Mouse (Mus musculus): ENCODE results near the gene Ephb1.

DNA sequence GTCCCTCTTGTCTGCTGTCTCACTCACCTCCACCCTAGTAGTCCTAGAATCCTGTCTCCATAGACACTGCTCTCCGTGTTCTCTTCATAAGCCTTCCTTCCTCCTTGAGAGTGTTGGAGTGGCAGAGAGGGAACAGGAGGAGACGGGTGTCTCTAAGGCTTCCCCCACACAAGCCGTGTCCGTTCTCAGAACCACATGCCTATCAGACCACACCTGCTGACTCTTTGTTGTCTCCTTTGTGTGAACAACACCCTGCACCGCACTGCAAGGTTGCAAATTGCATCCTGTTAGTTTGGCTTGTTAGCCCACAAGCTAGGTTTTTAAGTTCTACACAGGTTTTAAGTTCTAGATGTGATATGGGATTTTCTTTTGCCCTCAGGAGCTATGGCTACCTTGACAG, 435.2 kb downstream of the Ephb1 start:
- TF ChIP-seq MAX (IDR thresholded peaks at IDR 0.05; ENCODE audit: low read depth) (no peak), TCF3 (IDR thresholded peaks at IDR 0.05; ENCODE audit: insufficient read length, low read depth) (no peak), MYOG (IDR thresholded peaks at IDR 0.05; ENCODE audit: control insufficient read depth in 1 of 3, insufficient read depth in 1 of 3, insufficient read length in 2 of 3, low read depth in 2 of 3) (no peak), TCF12 (IDR thresholded peaks at IDR 0.05; ENCODE audit: insufficient read depth, poor library complexity, severe bottlenecking) (no peak), POLR2AphosphoS2 (IDR thresholded peaks at IDR 0.05; ENCODE audit: insufficient read length, low read depth) (no peak)

Data from myocyte (in vitro differentiated cells).